Mouse (Mus musculus): ENCODE data around the gene Lingo1.

DNA sequence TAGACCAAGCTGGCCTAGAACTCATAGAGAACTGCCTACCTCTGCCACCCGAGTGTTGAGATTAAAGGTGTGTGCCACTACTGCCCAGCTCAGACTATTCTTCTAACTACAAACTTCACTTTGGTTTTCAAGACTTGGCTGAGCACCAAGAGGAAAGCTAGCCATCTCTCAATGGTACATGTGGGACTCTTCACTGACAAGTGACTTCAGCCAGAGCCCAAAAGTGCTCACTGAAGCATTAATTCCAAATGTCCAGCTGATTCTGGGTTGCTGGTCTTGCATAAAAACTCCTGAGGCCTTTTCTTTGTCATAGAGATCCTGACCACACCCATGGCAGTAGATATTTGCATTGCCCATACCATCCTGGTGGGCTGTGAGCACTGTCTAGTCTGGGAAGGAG lies 81.9 kb downstream of the Lingo1 start:
- TF ChIP-seq CTCF (IDR thresholded peaks at IDR 0.05; ENCODE audit: extremely low read depth, insufficient read depth, insufficient read length, insufficient replicate concordance) (no peak), POLR2A (IDR thresholded peaks at IDR 0.05; ENCODE audit: low read depth, low read length) (no peak)

All from spleen, adult 2 months (tissue).